Mouse (Mus musculus) limb, embryonic 15.5 days (tissue): ENCODE results near the gene Cfap73. TPM values are rescaled to one million over a fixed set of nuclear protein-coding genes. Genes with fewer than 3 reads are reported as not detected.
A peak's percentile ranks its signal among the peaks of the same experiment; 100 is the strongest.

ENCODE experiments used
- ATAC-seq: fragments of 200-750 bp; cut with Nextera tagmentation; 2 replicates; pipeline ENCODE4 v1.8.0; 2017; ENCODE audit warnings: low read depth, moderate TSS enrichment; ENCODE audit not compliant: insufficient number of reproducible peaks, low FRiP score, low TSS enrichment
- H3K27ac ChIP-seq: fragments of 300-500 bp; sonication (generic); 2 replicates; pipeline ENCODE4 v1.5.1; 2015; ENCODE audit warnings: moderate library complexity, mild to moderate bottlenecking, inconsistent platforms
- H3K27me3 ChIP-seq: fragments of 300-500 bp; sonication (generic); 2 replicates; pipeline ENCODE4 v1.6.1; 2015; ENCODE audit warnings: inconsistent platforms
- H3K36me3 ChIP-seq: fragments of 300-500 bp; sonication (generic); 2 replicates; pipeline ENCODE4 v1.6.1; 2015; ENCODE audit warnings: inconsistent platforms
- H3K4me1 ChIP-seq: fragments of 300-500 bp; sonication (generic); 2 replicates; pipeline ENCODE4 v1.6.1; 2015; ENCODE audit warnings: inconsistent platforms
- H3K4me2 ChIP-seq: fragments of 300-500 bp; sonication (generic); 2 replicates; pipeline ENCODE4 v1.6.1; 2015; ENCODE audit warnings: mild to moderate bottlenecking, inconsistent platforms
- H3K4me3 ChIP-seq: fragments of 300-500 bp; sonication (generic); 2 replicates; pipeline ENCODE4 v1.5.1; 2015; ENCODE audit warnings: mild to moderate bottlenecking, inconsistent platforms
- H3K9ac ChIP-seq: fragments of 300-500 bp; sonication (generic); 2 replicates; pipeline ENCODE4 v1.6.1; 2015; ENCODE audit warnings: inconsistent platforms
- H3K9me3 ChIP-seq: fragments of 300-500 bp; sonication (generic); 2 replicates; pipeline ENCODE4 v1.6.1; 2016; ENCODE audit warnings: inconsistent platforms
- WGBS: fragments of 180-500 bp; shearing (Covaris S2); methylation state at CpG from one replicate; pipeline ENCODE4 v1.1.7; 2015; 5-methylcytosine and 5-hydroxymethylcytosine counted together
- polyA plus RNA-seq: library from polyadenylated mRNA; unstranded; fragments of >200 nt; fragmentation: Nextera tagmentation; extraction: Ambion mirVana; gene quantifications from 2 replicates; pipeline ENCODE4 v1.2.1, GENCODE M21; 2015

Gene Cfap73
- polyA plus RNA-seq, 1 experiment from 2014 or later: not detected

GRCm38 (mm10) chr5:120622198-120622851, 11.7 kb downstream of the Cfap73 start:
- WGBS: 54% methylated on average over 5 of the region's 5 CpGs
- Histone ChIP-seq H3K27me3 (no peaks in the 10 kb centered on the region), H3K4me3 (no peak overlapping the region), H3K4me2 (no peak overlapping the region), H3K36me3 (peaks cover 99% of the 10 kb centered on the region), H3K9ac (no peak overlapping the region), H3K4me1 (peaks cover 12% of the 10 kb centered on the region), H3K9me3 (no peaks in the 10 kb centered on the region), H3K27ac (no peak overlapping the region)
- no peak for ATAC-seq

- 83% methylated on average over 10 of the region's 10 CpGs for WGBS
- H3K4me3 ChIP-seq: no peak overlapping the region
- no peaks in the 10 kb centered on the region for H3K9me3 ChIP-seq
- H3K4me1 ChIP-seq: peaks cover 12% of the 10 kb centered on the region
- H3K9ac ChIP-seq: no peak overlapping the region
- peaks cover 99% of the 10 kb centered on the region for H3K36me3 ChIP-seq
- H3K27ac ChIP-seq: no peak overlapping the region
- no peaks in the 10 kb centered on the region for H3K27me3 ChIP-seq
- H3K4me2 ChIP-seq: no peak overlapping the region
- no peak for ATAC-seq
Observed at GRCm38 (mm10) chr5:120621846-120622197, 12.2 kb downstream of the Cfap73 start.

- 93% methylated on average over 23 of the region's 23 CpGs for WGBS
- H3K36me3 ChIP-seq: peaks cover 98% of the 10 kb centered on the region
- no peak for ATAC-seq
Observed at GRCm38 (mm10) chr5:120621078-120621765, 12.8 kb downstream of the Cfap73 start.

GRCm38 (mm10) chr5:120620375-120621077, 13.5 kb downstream of the Cfap73 start:
- no peaks in the 10 kb centered on the region for H3K9me3 ChIP-seq
- WGBS: 71% methylated on average over 18 of the region's 18 CpGs
- no peak overlapping the region for H3K27ac ChIP-seq
- H3K4me1 ChIP-seq: peaks cover 12% of the 10 kb centered on the region
- H3K9ac ChIP-seq: no peak overlapping the region
- no peak for ATAC-seq
- H3K4me2 ChIP-seq: no peak overlapping the region
- peaks cover 93% of the 10 kb centered on the region for H3K36me3 ChIP-seq
- no peak overlapping the region for H3K4me3 ChIP-seq
- no peaks in the 10 kb centered on the region for H3K27me3 ChIP-seq

More at GRCm38 (mm10) chr5:120621078-120621765, 12.8 kb downstream of the Cfap73 start:
- Histone ChIP-seq H3K4me2 (no peak overlapping the region), H3K9ac (no peak overlapping the region), H3K4me3 (no peak overlapping the region), H3K27ac (no peak overlapping the region), H3K9me3 (no peaks in the 10 kb centered on the region), H3K4me1 (peaks cover 12% of the 10 kb centered on the region), H3K27me3 (no peaks in the 10 kb centered on the region)

GRCm38 (mm10) chr5:120619201-120619600, 14.8 kb downstream of the Cfap73 start:
- H3K4me2 ChIP-seq: no peak overlapping the region
- H3K27ac ChIP-seq: no peak overlapping the region
- H3K9ac ChIP-seq: no peak overlapping the region
- no peaks in the 10 kb centered on the region for H3K9me3 ChIP-seq
- no peak overlapping the region for H3K4me3 ChIP-seq
- no peak for ATAC-seq
- peaks cover 12% of the 10 kb centered on the region for H3K4me1 ChIP-seq
- no peaks in the 10 kb centered on the region for H3K27me3 ChIP-seq
- H3K36me3 ChIP-seq: peaks cover 86% of the 10 kb centered on the region
- WGBS: 17% methylated on average over 5 of the region's 5 CpGs

GRCm38 (mm10) chr5:120618778-120619177, 15.3 kb downstream of the Cfap73 start:
- H3K4me1 ChIP-seq: peaks cover 16% of the 10 kb centered on the region
- no peak overlapping the region for H3K4me3 ChIP-seq
- H3K9ac ChIP-seq: no peak overlapping the region
- H3K36me3 ChIP-seq: peaks cover 82% of the 10 kb centered on the region
- no peaks in the 10 kb centered on the region for H3K9me3 ChIP-seq
- 83% methylated on average over 12 of the region's 12 CpGs for WGBS
- no peaks in the 10 kb centered on the region for H3K27me3 ChIP-seq
- no peak overlapping the region for H3K4me2 ChIP-seq
- ATAC-seq: no peak
- no peak overlapping the region for H3K27ac ChIP-seq

GRCm38 (mm10) chr5:120615903-120616302, 18.1 kb downstream of the Cfap73 start:
- H3K36me3 ChIP-seq: peaks cover 54% of the 10 kb centered on the region
- no peak overlapping the region for H3K9ac ChIP-seq
- ATAC-seq: no peak
- 94% methylated on average over 4 of the region's 4 CpGs for WGBS
- H3K4me2 ChIP-seq: no peak overlapping the region
- peaks cover 16% of the 10 kb centered on the region for H3K4me1 ChIP-seq
- H3K4me3 ChIP-seq: no peak overlapping the region
- no peaks in the 10 kb centered on the region for H3K27me3 ChIP-seq
- H3K9me3 ChIP-seq: no peaks in the 10 kb centered on the region
- H3K27ac ChIP-seq: no peak overlapping the region

GRCm38 (mm10) chr5:120612822-120613604, 21.0 kb downstream of the Cfap73 start:
- H3K9ac ChIP-seq: peak overlapping the region; percentile 55
- no peaks in the 10 kb centered on the region for H3K27me3 ChIP-seq
- H3K36me3 ChIP-seq: peaks cover 41% of the 10 kb centered on the region
- peak overlapping the region; percentile 71 for H3K4me3 ChIP-seq
- no peaks in the 10 kb centered on the region for H3K9me3 ChIP-seq
- H3K4me2 ChIP-seq: peak overlapping the region; percentile 79
- WGBS: under 1% methylated on average over 69 of the region's 69 CpGs
- peaks cover 17% of the 10 kb centered on the region for H3K4me1 ChIP-seq
- peak; percentile 95 for ATAC-seq
- peak overlapping the region; percentile 89 for H3K27ac ChIP-seq

- Histone ChIP-seq H3K4me3 (peak within 1 kb of the TSS; percentile 71), H3K27me3 (no peaks in the 10 kb centered on the region), H3K9me3 (no peaks in the 10 kb centered on the region), H3K9ac (peak within 1 kb of the TSS; percentile 55), H3K36me3 (peaks cover 35% of the 10 kb centered on the region), H3K27ac (peak within 1 kb of the TSS; percentile 89), H3K4me1 (peaks cover 17% of the 10 kb centered on the region), H3K4me2 (peak within 1 kb of the TSS; percentile 79)
- WGBS: under 1% methylated on average over 22 of the region's 22 CpGs
- ATAC-seq: peak; percentile 85
Observed at GRCm38 (mm10) chr5:120612442-120612821, 21.6 kb downstream of the Cfap73 start, which contains the start of the genes Rita1 and Ddx54. Gene Rita1, minus strand, starts transcription at chr5:120612589. Gene Ddx54, plus strand, starts transcription at chr5:120612739.

GRCm38 (mm10) chr5:120611416-120611815, 22.6 kb downstream of the Cfap73 start:
- WGBS: 46% methylated on average over 8 of the region's 8 CpGs
- Histone ChIP-seq H3K27ac (no peak overlapping the region), H3K27me3 (no peaks in the 10 kb centered on the region), H3K9me3 (no peaks in the 10 kb centered on the region), H3K4me3 (peak overlapping the region; percentile 71), H3K4me2 (peak overlapping the region; percentile 79), H3K9ac (peak overlapping the region; percentile 55), H3K4me1 (peaks cover 17% of the 10 kb centered on the region), H3K36me3 (peaks cover 26% of the 10 kb centered on the region)
- ATAC-seq: no peak

- Histone ChIP-seq H3K27ac (no peak overlapping the region), H3K27me3 (no peaks in the 10 kb centered on the region), H3K9me3 (no peaks in the 10 kb centered on the region), H3K9ac (peak overlapping the region; percentile 55; the same call in 1 of the 2 replicates), H3K4me1 (peaks cover 17% of the 10 kb centered on the region), H3K4me3 (no peak overlapping the region), H3K4me2 (peak overlapping the region; percentile 79; the same call in 1 of the 2 replicates), H3K36me3 (peaks cover 22% of the 10 kb centered on the region)
- 85% methylated on average over 5 of the region's 5 CpGs for WGBS
- ATAC-seq: no peak
Observed at GRCm38 (mm10) chr5:120610906-120611305, 23.1 kb downstream of the Cfap73 start.
